Mouse (Mus musculus): ENCODE results near the gene Sbf2.

- TF ChIP-seq POLR2A (IDR thresholded peaks at IDR 0.05; ENCODE audit: low read depth, low read length) (no peak), CTCF (IDR thresholded peaks at IDR 0.05; ENCODE audit: extremely low read depth, insufficient read depth, insufficient read length, insufficient replicate concordance) (no peak)
Observed at GRCm38 (mm10) chr7:110392576-110392975, 222.1 kb downstream of the Sbf2 start.

Measured in spleen, adult 2 months (tissue).